Mouse (Mus musculus): ENCODE results near the gene Gpx1. TPM values are rescaled to one million over a fixed set of nuclear protein-coding genes. Genes with fewer than 3 reads are reported as not detected.

Gpx1 gene
- total and polyA plus RNA-seq, 2 experiments, result 5,348 to 8,357 TPM

DNA sequence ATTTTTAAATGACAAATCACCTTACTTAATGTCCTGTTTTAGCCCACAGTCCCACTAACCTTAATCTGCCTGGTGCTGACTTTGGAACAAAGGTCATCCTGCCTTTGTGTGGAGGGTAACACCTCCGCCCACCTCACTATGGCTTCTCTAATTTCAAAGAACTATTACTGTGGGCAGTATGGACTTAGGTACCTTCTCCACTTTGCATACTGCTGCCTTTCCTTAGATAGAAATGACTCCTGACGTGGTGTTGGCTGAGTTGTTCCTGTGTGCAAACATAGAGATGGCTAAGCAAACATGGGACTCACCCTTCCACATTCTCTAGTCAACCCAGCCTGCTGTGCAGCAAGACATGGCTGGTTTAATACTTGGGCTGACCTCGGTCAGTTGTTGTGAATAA lies 36.9 kb upstream of the Gpx1 start:
- Histone ChIP-seq H3K36me3 (ENCODE audit: control insufficient read depth, insufficient read depth, low read length) (peaks cover 16% of the 10 kb centered on the region), H3K9ac (ENCODE audit: low read depth, low read length) (no peak overlapping the region), H3K4me3 (ENCODE audit: insufficient read depth, low read depth, low read length) (no peak overlapping the region), H3K79me2 (ENCODE audit: control insufficient read depth, insufficient read depth, low read length) (peaks cover 10% of the 10 kb centered on the region; the same call in 1 of the 2 replicates), H3K27ac (replicated peaks; ENCODE audit: insufficient read depth, low read depth, low read length) (peak overlapping the region; percentile 28; the same call in 1 of the 2 replicates), H3K27me3 (ENCODE audit: control insufficient read depth, insufficient read depth, low read length) (no peaks in the 10 kb centered on the region), H3K4me1 (ENCODE audit: control insufficient read depth, insufficient read depth, low read length) (peaks cover 22% of the 10 kb centered on the region)
- peak; percentile 84 for DNase-seq (ENCODE audit: extremely low read depth, low read depth, low spot score)
- 22% methylated on average over 3 of the region's 3 CpGs for WGBS
- TF ChIP-seq CTCF (IDR thresholded peaks at IDR 0.05; ENCODE audit: low read depth, low read length) (no peak), POLR2A (IDR thresholded peaks at IDR 0.05; ENCODE audit: extremely low read depth, insufficient read depth, low read length) (no peak)

DNA sequence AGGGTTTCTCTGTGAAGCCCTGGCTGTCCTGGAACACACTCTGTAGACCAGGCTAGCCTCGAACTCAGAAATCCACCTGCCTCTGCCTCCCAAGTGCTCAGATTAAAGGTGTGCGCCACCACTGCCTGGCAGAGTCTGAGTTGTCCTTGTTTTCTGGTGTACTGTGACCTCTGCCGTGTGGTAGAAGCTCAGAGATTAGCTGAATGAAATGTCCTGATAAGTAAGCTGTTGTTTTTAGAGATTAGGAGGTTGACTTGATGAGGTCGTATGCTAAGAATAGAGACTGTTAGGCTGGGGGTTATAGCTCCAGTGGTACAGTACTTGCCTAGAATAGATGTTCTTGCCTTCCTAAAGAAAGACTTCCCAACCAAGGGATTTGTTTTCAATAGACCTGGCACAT lies 34.0 kb upstream of the Gpx1 start:
- WGBS, result 27% methylated on average over 4 of the region's 4 CpGs
- no peak overlapping the region for H3K4me3 ChIP-seq (ENCODE audit: insufficient read depth, low read depth, low read length)
- no peaks in the 10 kb centered on the region for H3K27me3 ChIP-seq (ENCODE audit: control insufficient read depth, insufficient read depth, low read length)
- DNase-seq (ENCODE audit: extremely low read depth, low read depth, low spot score), result peak; percentile 58
- H3K9ac ChIP-seq (ENCODE audit: low read depth, low read length), result no peak overlapping the region
- peaks cover 24% of the 10 kb centered on the region for H3K4me1 ChIP-seq (ENCODE audit: control insufficient read depth, insufficient read depth, low read length)
- H3K36me3 ChIP-seq (ENCODE audit: control insufficient read depth, insufficient read depth, low read length), result peaks cover 14% of the 10 kb centered on the region
- H3K27ac ChIP-seq (replicated peaks; ENCODE audit: insufficient read depth, low read depth, low read length), result no peak overlapping the region
- peaks cover 9% of the 10 kb centered on the region; the same call in 1 of the 2 replicates for H3K79me2 ChIP-seq (ENCODE audit: control insufficient read depth, insufficient read depth, low read length)
- TF ChIP-seq POLR2A (IDR thresholded peaks at IDR 0.05; ENCODE audit: extremely low read depth, insufficient read depth, low read length), result no peak
- TF ChIP-seq CTCF (IDR thresholded peaks at IDR 0.05; ENCODE audit: low read depth, low read length), result no peak

DNA sequence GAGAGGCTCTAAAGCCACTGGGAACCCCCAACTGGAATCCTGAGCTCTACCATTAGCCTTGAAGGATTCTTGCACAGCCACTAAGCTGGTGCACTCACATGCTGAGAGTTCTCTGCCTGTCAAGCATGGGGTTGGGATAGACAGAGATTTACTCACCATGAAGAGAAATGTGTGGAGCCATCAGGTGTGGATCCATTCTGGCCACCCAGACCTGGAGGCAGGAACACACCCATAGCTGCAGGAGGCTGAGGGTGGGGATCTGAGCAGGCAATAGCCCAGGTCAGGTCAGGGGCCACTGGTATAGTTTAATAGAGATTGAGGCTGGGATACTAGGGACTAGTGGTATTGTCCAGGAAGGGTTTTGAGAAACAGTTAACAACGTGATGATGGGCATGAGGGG lies 33.5 kb upstream of the Gpx1 start:
- DNase-seq (ENCODE audit: extremely low read depth, low read depth, low spot score), result no peak
- Histone ChIP-seq H3K27ac (replicated peaks; ENCODE audit: insufficient read depth, low read depth, low read length) (peak overlapping the region; percentile 78), H3K4me3 (ENCODE audit: insufficient read depth, low read depth, low read length) (peak overlapping the region; percentile 81), H3K9ac (ENCODE audit: low read depth, low read length) (peak overlapping the region; percentile 90), H3K4me1 (ENCODE audit: control insufficient read depth, insufficient read depth, low read length) (peaks cover 24% of the 10 kb centered on the region), H3K27me3 (ENCODE audit: control insufficient read depth, insufficient read depth, low read length) (no peaks in the 10 kb centered on the region), H3K36me3 (ENCODE audit: control insufficient read depth, insufficient read depth, low read length) (peaks cover 14% of the 10 kb centered on the region), H3K79me2 (ENCODE audit: control insufficient read depth, insufficient read depth, low read length) (peaks cover 12% of the 10 kb centered on the region; the same call in 1 of the 2 replicates)
- TF ChIP-seq POLR2A (IDR thresholded peaks at IDR 0.05; ENCODE audit: extremely low read depth, insufficient read depth, low read length) (no peak), CTCF (IDR thresholded peaks at IDR 0.05; ENCODE audit: low read depth, low read length) (no peak)
- 0% methylated on average over 1 of the region's 1 CpGs for WGBS

DNA sequence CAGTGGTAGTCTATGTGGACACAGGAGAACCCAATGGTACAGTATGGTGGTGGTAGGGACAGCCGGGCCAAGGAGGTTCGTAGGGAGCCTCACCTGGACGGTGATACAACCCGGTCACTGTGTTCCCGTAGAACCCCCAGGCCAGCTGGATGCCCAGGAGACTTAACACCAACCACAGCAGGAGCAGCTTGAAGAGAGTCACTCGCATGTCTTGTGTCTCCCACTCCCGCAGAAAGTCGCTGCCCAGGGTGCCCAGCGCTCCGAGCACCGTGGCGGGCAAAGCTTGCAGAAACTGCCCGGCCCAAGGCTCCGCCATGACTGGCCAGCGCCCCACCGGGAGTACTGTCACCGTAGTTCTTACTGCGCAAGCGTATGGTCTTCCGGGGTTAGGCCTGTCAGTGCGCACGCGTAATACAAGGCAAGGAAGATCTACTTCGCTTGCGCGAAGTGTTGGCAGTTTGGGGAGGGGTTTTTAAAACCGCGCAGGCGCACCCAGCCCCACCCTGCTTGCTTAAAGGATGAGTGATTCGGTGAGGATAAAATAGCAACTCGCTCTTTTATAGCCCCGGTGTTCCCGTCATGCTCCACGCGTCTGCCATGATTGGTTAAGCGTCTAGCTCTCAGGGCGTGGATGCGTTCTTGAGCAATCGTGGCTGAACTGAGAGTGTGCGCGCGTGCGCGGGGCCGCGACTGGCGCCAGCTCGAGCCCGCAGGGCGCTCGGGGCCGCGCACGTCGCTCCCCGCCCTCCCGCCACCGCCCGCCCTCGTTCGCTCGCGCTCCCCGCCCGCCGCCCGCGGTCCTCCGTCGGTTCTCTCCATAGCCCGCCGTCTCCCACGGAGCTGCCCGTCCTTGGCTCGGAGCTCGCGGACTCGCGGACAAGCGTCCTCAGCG lies 32.8 kb upstream of the Gpx1 start, which contains the start of the genes Rhoa and Tcta:
Gene Rhoa (plus strand): TSS at position 501 of the 892 bp plus-strand sequence.
Gene Tcta (minus strand): TSS at position 532 of the 892 bp plus-strand sequence.
- Histone ChIP-seq H3K9ac (ENCODE audit: low read depth, low read length) (peak within 1 kb of the TSS; percentile 96), H3K27me3 (ENCODE audit: control insufficient read depth, insufficient read depth, low read length) (no peaks in the 10 kb centered on the region), H3K79me2 (ENCODE audit: control insufficient read depth, insufficient read depth, low read length) (peaks cover 13% of the 10 kb centered on the region), H3K27ac (replicated peaks; ENCODE audit: insufficient read depth, low read depth, low read length) (peak within 1 kb of the TSS; percentile 93), H3K36me3 (ENCODE audit: control insufficient read depth, insufficient read depth, low read length) (peaks cover 14% of the 10 kb centered on the region), H3K4me1 (ENCODE audit: control insufficient read depth, insufficient read depth, low read length) (peaks cover 27% of the 10 kb centered on the region), H3K4me3 (ENCODE audit: insufficient read depth, low read depth, low read length) (peak within 1 kb of the TSS; percentile 91)
- under 1% methylated on average over 77 of the region's 81 CpGs for WGBS
- TF ChIP-seq POLR2A (IDR thresholded peaks at IDR 0.05; ENCODE audit: extremely low read depth, insufficient read depth, low read length), result peak; percentile 90
- no peak for TF ChIP-seq CTCF (IDR thresholded peaks at IDR 0.05; ENCODE audit: low read depth, low read length)
- peak; percentile 99 for DNase-seq (ENCODE audit: extremely low read depth, low read depth, low spot score)

DNA sequence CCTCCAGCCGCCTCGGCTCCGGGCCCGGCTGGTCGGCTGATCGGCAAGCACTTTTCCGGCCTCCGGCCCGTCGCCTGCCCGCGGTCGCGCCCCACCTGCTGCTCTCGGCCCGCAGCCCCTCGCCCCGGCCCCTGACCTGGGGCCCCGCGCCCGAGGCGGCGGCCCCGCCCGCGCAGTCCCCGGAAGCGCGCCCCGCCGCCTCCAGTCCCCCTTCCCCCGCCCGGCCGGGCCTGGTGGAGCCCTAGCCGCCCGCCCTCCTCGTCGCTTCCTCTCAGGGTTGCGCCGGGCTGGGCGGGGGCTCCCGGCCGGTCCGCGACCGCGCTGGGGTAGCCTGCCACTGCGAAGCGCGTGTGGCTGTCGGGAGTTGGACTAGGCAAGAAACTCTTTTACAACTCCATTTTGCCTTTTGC lies 32.1 kb upstream of the Gpx1 start:
- DNase-seq (ENCODE audit: extremely low read depth, low read depth, low spot score), result peak; percentile 42
- Histone ChIP-seq H3K27me3 (ENCODE audit: control insufficient read depth, insufficient read depth, low read length) (no peaks in the 10 kb centered on the region), H3K4me1 (ENCODE audit: control insufficient read depth, insufficient read depth, low read length) (peaks cover 27% of the 10 kb centered on the region), H3K79me2 (ENCODE audit: control insufficient read depth, insufficient read depth, low read length) (peaks cover 20% of the 10 kb centered on the region), H3K36me3 (ENCODE audit: control insufficient read depth, insufficient read depth, low read length) (peaks cover 17% of the 10 kb centered on the region), H3K27ac (replicated peaks; ENCODE audit: insufficient read depth, low read depth, low read length) (peak overlapping the region; percentile 93), H3K4me3 (ENCODE audit: insufficient read depth, low read depth, low read length) (peak overlapping the region; percentile 91), H3K9ac (ENCODE audit: low read depth, low read length) (peak overlapping the region; percentile 96)
- 1% methylated on average over 51 of the region's 51 CpGs for WGBS
- TF ChIP-seq CTCF (IDR thresholded peaks at IDR 0.05; ENCODE audit: low read depth, low read length), result no peak
- no peak for TF ChIP-seq POLR2A (IDR thresholded peaks at IDR 0.05; ENCODE audit: extremely low read depth, insufficient read depth, low read length)

All from liver, adult 2 months (tissue).